Mouse (Mus musculus) natural killer cell, adult 2 months (primary cell): ENCODE results near the gene Ghrl.

Source experiments
- DNase-seq, 2 experiments: peaks; one replicate each; pipeline ENCODE4 v3.0.0; 2022; ENCODE audit warnings: low spot score in 2 of 2

The Ghrl gene

GRCm38 (mm10) chr6:113668287-113669154 is 51.2 kb downstream of the Ghrl start:
- DNase-seq, result peak; percentile 74 to 76

GRCm38 (mm10) chr6:113667611-113668122 is 52.0 kb downstream of the Ghrl start:
- DNase-seq, result no peak
